Mouse (Mus musculus): Measurements from ENCODE around the gene Trim54.

GRCm38 (mm10) chr5:31087131-31087530, 29.4 kb upstream of the Trim54 start:
- no peak for TF ChIP-seq EP300 (IDR thresholded peaks at IDR 0.05; ENCODE audit: low read depth)
- no peak for TF ChIP-seq CTCF (IDR thresholded peaks at IDR 0.05; ENCODE audit: low read depth)

All from liver, postnatal 0 days (tissue).